Mouse (Mus musculus): ENCODE measurements around the gene Hpdl.

The Hpdl gene

DNA sequence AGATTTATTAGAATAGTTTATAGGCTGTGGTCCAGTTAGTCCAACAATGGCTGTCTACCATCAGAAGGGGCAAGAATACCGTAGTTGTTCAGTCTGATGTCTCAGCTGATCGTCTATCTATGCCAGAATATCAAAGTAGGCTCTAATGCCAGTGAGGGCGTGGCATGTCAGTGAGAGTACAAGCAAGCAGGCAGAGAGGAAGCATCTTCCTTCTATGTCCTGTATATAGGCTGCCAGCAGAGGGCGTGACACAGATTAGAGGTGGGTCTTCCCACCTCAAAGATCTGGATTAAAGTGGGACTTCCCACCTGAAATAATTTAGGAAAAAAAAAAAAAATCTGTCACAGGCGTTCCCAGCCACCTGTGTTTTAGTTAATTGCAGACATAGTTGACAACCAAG, 21.6 kb downstream of the Hpdl start:
- no peak for DNase-seq (ENCODE audit: low spot score in 2 of 2)

DNA sequence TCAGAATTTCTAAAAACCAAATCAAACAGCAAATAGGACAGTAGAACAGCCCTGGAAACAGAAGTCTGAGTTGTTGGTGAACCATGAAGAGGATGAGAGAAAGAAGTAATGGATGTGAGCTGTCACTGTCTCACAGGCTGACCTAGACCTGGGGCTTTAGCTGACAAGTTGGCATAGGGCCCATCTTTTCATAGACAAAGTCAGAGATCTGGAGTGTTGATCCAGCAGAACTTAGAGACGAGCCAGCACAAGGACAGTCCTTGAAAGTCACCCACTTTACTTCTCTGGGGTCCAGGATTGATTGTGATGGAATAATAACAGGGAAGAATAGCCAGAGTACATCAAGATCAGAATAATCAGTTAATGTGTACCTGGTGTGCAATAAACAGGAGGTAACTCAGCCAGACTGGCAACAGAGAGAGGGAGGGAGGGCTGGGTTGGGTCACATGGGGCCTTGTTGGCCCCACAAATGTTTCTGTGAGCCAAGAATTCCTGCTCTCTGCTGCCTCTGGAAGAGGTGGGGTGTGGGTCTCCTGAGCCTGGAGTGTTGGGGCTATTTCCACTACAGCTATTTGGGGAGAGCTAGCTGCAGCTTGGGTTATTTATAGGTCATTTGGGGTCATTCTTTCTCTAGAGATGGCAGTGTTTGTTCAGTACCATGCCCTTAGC, 24.9 kb downstream of the Hpdl start:
- DNase-seq (ENCODE audit: low spot score in 2 of 2), result no peak

DNA sequence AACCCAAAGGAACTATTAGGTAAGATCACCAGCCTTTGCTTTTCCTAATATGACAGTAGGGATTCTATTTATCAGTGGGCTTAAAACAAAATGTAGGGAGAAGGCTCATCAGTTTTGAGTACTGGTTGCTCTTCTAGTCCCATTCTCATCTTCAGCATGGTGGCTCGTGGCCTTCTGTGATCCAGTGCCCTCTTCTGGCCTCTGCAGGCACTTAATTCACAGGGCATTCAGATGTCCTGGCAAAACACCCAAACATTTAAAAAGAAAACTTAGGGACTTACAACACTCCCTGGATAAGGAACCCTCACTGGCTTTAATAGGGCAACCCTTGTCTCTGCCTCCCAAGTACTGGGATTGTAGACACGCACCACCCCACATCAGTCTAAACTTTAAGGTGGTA, 27.2 kb downstream of the Hpdl start:
- DNase-seq (ENCODE audit: low spot score in 2 of 2), result no peak

DNA sequence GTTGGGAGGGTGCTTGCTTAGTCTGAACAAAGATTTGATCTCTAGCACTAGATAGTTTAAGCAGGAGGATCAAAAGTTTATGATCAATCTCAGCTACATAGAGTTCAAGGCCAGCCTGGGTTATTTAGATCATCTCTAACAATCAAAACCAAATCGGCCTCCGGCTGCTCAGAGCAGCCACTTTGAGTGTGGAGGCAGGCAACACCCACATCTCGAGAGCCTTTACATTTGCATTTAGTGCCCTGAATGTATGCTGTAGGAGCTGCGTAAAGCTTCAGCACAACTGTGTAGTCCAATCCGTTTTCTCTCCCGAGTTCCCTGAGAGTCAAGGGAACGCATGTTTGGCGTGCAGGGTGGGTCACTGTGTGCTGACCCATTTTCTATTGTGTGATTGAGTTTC, 29.1 kb downstream of the Hpdl start:
- no peak for DNase-seq (ENCODE audit: low spot score in 2 of 2)

DNA sequence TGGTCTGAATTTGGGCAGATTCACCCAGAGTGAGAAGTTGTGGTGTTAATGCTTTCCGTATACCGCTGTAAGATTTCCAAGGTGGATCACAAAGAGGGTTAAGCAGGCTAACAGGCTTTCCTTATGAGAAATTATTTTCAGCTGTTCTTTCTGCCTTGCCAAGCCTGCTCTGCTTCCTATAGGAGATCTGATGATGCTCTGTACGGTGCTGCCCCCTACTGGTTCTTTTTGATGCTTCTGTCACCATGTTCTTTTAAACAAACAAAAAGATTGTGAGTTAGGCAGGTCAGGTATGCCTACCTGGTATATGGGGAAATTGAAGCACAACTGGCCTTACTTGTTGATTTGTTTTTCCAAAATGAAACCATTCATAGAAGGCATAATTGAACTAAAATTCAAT, 32.6 kb downstream of the Hpdl start:
- DNase-seq (ENCODE audit: low spot score in 2 of 2), result peak; percentile 45 to 76

DNA sequence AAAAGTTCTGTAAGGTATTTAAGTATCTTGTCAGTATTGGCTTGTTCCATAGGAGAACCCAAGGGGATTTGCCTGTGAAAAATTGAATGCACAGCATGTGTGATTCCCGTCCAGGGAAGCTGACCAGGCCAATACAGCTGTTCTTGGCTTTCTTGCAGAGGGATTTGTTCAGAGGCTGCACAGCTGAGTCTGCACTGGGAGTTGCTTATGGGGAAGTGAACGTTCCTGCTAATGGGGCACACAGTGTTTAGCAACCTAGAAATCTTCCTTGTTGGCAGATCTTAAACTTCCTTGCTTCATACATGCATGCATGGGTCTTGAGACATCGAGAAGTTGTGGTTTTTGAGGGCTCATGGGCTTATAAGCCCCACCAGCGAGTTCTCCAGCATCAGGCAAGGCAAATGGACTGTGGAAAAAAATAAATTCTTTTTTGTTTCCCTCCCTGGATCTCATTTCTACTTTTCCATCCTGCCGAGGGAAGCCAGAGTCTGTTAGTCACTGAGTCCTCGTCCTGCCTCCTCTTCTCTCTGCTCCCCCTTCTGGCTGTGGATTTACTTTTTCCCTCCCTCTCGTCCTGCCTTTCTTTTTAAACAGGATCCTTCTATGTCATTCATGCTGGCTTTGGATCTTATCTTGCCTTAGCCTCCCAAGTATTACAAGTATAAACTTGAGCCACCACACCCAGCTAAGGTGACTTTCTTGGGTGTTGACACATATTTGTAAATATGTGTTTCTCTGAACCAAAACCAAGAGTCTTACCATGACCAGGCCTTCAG, 33.3 kb downstream of the Hpdl start:
- no peak for DNase-seq (ENCODE audit: low spot score in 2 of 2)

DNA sequence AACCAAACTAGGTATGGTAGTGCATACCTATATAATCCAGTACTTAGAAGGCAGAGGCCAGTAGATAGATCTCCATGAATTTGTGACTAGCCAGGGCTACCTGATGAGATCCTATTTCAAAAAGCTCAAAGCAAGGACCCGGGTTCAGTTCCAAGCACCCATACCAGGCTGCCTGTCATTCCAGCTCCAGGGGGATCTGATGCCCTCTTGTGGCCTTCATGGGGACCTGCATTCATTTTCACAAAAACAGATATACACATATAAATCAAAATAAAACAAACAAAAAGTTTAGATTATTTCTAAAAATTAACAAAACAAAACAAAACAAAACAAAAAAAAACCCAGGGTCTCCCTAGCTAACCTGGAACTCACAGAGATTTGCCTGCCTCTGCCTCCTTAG, 34.9 kb downstream of the Hpdl start:
- no peak for DNase-seq (ENCODE audit: low spot score in 2 of 2)

DNA sequence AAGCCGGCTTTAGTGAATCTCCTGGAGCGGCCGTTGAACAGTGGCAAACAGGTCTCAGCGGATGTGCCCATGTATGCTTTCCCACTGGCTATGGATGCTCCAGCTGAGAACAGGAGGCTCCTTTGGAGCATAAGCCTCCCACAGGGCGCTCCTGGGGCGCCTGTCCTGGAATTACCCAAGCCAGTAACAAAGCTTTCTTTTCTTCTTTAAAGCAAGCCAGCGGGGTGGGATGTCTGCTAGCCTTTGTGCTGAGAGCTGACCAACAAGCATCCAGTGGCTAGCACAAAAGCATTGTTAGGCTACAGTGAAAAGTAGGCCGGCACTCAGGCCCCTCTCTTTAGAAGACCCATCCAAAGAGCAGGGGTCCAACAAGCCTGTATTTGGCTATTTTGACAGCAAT, 39.3 kb downstream of the Hpdl start:
- DNase-seq (ENCODE audit: low spot score in 2 of 2), result no peak

DNA sequence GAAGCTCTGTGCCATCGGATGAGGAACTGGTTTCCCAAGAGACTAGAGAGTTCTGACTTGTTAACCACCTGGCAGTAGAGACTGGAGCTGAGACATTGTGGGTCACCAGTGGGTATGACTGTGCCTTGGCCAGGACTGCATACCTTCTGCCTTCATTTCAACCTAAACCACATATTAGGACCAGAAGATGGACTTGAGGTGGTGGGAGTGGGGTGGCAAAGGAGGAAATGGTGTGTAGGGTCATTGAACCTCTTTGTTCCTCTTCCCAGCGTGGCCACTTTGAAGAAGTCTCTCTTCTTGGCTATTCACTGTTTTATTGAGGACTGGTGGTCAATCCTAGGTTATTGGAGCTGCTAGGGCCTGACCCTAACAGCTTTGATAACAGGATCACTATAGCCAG, 40.1 kb downstream of the Hpdl start:
- DNase-seq (ENCODE audit: low spot score in 2 of 2), result no peak

DNA sequence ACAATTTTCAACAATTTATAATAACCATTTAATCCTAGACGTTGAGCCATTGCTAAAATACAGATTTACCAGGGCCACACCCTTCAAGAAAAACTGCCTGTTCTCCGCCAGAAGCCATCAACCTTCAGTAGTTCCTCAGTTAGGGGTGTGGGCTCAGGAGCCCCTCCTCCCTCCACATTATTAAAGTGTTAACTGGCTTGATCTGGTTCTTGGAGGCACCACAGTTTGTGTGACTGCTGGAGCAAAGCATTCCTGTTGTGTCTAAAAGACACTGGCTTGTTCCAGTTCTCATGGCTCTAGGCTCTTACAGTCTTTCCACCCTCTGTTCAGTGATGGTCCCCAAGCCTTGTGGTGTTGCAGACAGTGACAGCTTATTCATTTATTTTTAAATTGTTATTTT, 41.0 kb downstream of the Hpdl start:
- no peak for DNase-seq (ENCODE audit: low spot score in 2 of 2)

DNA sequence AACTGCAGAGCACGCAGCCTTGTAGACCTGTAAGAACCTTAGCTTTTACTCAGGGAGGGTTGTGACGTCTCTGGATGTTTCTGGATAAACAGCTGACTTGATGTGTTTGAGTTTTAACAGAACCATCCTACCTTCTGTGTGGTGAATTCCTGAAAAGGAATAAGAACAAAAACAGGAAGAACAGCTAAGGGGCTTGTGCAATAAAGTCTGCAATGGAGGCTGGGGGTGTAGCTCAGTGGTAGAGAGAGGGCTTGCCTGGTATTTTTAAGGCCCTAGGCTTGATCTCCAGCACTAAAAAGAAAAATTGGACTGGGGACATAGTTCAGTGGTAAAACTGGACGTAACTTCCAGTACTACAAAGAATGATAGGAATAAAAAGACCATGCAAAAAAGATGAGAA, 44.4 kb downstream of the Hpdl start:
- no peak for DNase-seq (ENCODE audit: low spot score in 2 of 2)

DNA sequence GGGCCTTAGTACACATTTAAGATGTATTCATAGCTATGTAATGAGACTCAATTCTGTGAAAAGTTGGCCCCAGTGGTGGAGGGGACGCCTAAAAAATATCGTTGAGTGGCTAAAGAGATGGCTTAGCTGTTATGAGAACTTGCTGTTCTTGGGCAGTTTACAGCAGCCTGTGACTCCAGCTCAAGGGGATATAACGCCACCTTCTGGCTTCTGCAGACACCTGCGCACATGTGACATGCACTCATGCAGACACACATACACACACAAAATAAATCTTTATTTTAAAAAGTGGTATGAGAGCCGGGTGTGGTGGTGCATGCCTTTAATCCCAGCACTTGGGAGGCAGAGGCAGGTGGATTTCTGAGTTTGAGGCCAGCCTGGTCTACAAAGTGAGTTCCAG, 45.1 kb downstream of the Hpdl start:
- no peak for DNase-seq (ENCODE audit: low spot score in 2 of 2)

Data from frontal cortex, postnatal 14 days (tissue).